Comparison of ENCODE assay signal across 8 mouse cellular contexts in the genomic region with DNA sequence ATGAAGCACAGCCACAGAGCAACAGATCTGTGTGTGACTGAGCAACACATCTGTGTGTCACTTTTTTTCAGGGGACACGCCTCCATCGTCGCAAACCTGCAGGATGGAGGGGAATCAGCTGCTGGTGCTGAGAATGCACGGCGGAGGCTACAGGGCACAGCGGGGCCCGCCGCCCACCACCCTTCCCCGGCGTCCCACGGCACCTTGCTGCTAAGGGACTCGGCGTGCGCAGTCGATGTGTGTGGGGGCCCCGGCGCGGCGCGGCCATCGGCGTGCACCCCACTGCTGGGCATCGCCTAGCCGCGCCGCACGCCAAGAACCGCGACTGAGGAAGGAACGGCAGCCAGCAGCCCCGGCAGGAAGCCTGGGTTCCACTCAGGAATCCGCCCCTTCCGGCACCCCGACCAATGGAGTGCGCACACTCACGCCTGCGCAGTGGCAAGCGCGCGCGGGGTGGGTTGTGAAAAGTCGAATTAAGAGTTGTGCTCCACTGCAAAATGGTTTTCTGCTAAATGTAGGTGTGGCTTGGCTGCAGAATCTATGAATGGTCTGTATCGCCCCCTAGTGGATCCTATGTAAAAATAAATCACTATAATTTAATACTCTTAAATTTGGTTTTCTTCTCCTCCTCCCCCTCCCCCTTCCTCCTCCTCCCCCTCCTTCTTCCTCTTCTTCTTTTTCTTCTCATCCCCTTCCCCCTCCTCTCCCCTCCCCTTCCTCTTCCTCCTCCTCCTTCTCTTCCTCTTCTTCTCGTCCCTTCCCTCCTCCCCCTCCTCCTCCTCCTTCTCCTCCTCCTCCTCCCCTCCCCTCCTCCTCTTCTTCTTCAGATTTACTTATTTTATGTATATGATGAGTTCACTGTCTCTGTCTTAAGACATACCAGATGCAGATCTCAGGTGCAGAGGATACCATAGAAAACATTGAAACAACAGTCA. TPM values are rescaled to one million over a fixed set of nuclear protein-coding genes. Genes with fewer than 3 reads are reported as not detected.
A peak's percentile ranks its signal among the peaks of the same experiment; 100 is the strongest.
DNase-seq lines count a peak whose midpoint lies in the region; ATAC-seq lines count a peak whose summit lies in the region.

A gene (minus strand): TSS at position 293 of the 935 bp plus-strand sequence.
A gene (minus strand): TSS at position 341 of the 935 bp plus-strand sequence.
A gene (minus strand): TSS at position 426 of the 935 bp plus-strand sequence.

- peak within 1 kb of the TSS; percentile 60 for H3K4me2 ChIP-seq in lung, embryonic 16.5 days (ENCODE audit: low read depth, low read length)

- peak within 1 kb of the TSS; percentile 97 for H3K9ac ChIP-seq in lung, embryonic 16.5 days (ENCODE audit: low read length)

- ATAC-seq in hematopoietic stem cell, adult 5-6 weeks (replicated peaks in 1 of 2; ENCODE audit: insufficient read depth in 1 of 2, low FRiP score in 2 of 2, low TSS enrichment in 1 of 2, low read depth in 1 of 2, poor library complexity in 2 of 2, severe bottlenecking in 2 of 2) = peak; percentile 100
- ATAC-seq in lung, embryonic 16.5 days (ENCODE audit: low read depth) = peak; percentile 100

- DNase-seq in MEL-GATA-1-ER (ENCODE audit: extremely low read depth, low read depth) = peak; percentile 92
- peak; percentile 95 for DNase-seq in cerebellum, adult 8-10 months
- peak; percentile 94 for DNase-seq in forelimb bud, embryonic 11.5 days (ENCODE audit: low read depth, low spot score)
- peak; percentile 95 for DNase-seq in layer of hippocampus, adult 9-10 months (ENCODE audit: low spot score)
- DNase-seq in ovary, postnatal 10 days (ENCODE audit: low spot score) = peak; percentile 94
- peak; percentile 97 for DNase-seq in thymus, postnatal 10 days (ENCODE audit: low spot score in 2 of 2)

- H3K4me3 ChIP-seq in lung, embryonic 16.5 days (ENCODE audit: low read length) = peak within 1 kb of the TSS; percentile 92

- under 1% methylated on average over 43 of the region's 44 CpGs for WGBS in lung, embryonic 16.5 days

- H3K36me3 ChIP-seq in lung, embryonic 16.5 days (ENCODE audit: control insufficient read depth, insufficient read depth, low read length) = peaks cover 10% of the 10 kb centered on the region

- H3K9me3 ChIP-seq in lung, embryonic 16.5 days (ENCODE audit: control insufficient read depth, low read length) = no peaks in the 10 kb centered on the region

- H3K4me1 ChIP-seq in lung, embryonic 16.5 days (replicated peaks; ENCODE audit: control insufficient read depth, insufficient read depth, low read length) = peaks cover 6% of the 10 kb centered on the region

- H3K27ac ChIP-seq in lung, embryonic 16.5 days (ENCODE audit: low read length) = peak within 1 kb of the TSS; percentile 83

- no peaks in the 10 kb centered on the region for H3K27me3 ChIP-seq in lung, embryonic 16.5 days (ENCODE audit: control insufficient read depth, insufficient read depth, low read depth, low read length)

RNA-seq across cellular contexts. Expression of the first gene that starts in this region (rescaled TPM):
- 113 and 322 TPM in 2 replicates for total RNA-seq in hematopoietic stem cell, adult 5-6 weeks (2017)
- polyA plus RNA-seq in lung, embryonic 16.5 days (2015; fragmentation: Nextera tagmentation; extraction: Ambion mirVana) = 3.1 TPM in 1 of 2 replicates, not detected in the other

RNA-seq across cellular contexts. Expression of the second gene that starts in this region (rescaled TPM):
- not detected in 2 replicates for total RNA-seq in hematopoietic stem cell, adult 5-6 weeks (2017)
- 0.87 and 1.1 TPM in 2 replicates for polyA plus RNA-seq in lung, embryonic 16.5 days (2015; fragmentation: Nextera tagmentation; extraction: Ambion mirVana)

RNA-seq across cellular contexts. Expression of the third gene that starts in this region (rescaled TPM):
- 79.6 and 102 TPM in 2 replicates for total RNA-seq in hematopoietic stem cell, adult 5-6 weeks (2017)
- polyA plus RNA-seq in lung, embryonic 16.5 days (2015; fragmentation: Nextera tagmentation; extraction: Ambion mirVana) = 59.8 and 60.2 TPM in 2 replicates

Comparison
In these comparisons a context has a peak if more than half of its experiments do, and no peak if none do; other contexts are left out.
1. Peak in every context shown above with its lines: DNase-seq, ATAC-seq, H3K4me3 ChIP-seq and H3K27ac ChIP-seq.